Mouse (Mus musculus) hindbrain, embryonic 12.5 days (tissue): ENCODE data around the gene Ndufaf8. TPM values are rescaled to one million over a fixed set of nuclear protein-coding genes. Genes with fewer than 3 reads are reported as not detected.
A peak's percentile ranks its signal among the peaks of the same experiment; 100 is the strongest.

Experiments used
- ATAC-seq: fragments of 200-750 bp; cut with Nextera tagmentation; 2 replicates; pipeline ENCODE4 v1.8.0; 2017; ENCODE audit warnings: moderate TSS enrichment; ENCODE audit not compliant: low FRiP score
- H3K27ac ChIP-seq: fragments of 300-500 bp; sonication (generic); 2 replicates; pipeline ENCODE4 v1.5.1; 2016; ENCODE audit warnings: mild to moderate bottlenecking
- H3K27me3 ChIP-seq: fragments of 300-500 bp; sonication (generic); 2 replicates; pipeline ENCODE4 v1.6.1; 2016; ENCODE audit warnings: mild to moderate bottlenecking
- H3K36me3 ChIP-seq: fragments of 300-500 bp; sonication (generic); 2 replicates; pipeline ENCODE4 v1.6.1; 2016; ENCODE audit warnings: mild to moderate bottlenecking
- H3K4me1 ChIP-seq: fragments of 300-500 bp; sonication (generic); 2 replicates; pipeline ENCODE4 v1.6.1; 2016
- H3K4me2 ChIP-seq: fragments of 300-500 bp; sonication (generic); replicated peaks from 2 replicates; pipeline ENCODE4 v1.6.1; 2016; ENCODE audit warnings: mild to moderate bottlenecking
- H3K4me3 ChIP-seq: fragments of 300-500 bp; sonication (generic); 2 replicates; pipeline ENCODE4 v1.5.1; 2016; ENCODE audit warnings: mild to moderate bottlenecking
- H3K9ac ChIP-seq: fragments of 300-500 bp; sonication (generic); 2 replicates; pipeline ENCODE4 v1.6.1; 2016; ENCODE audit warnings: mild to moderate bottlenecking, moderate library complexity
- H3K9me3 ChIP-seq: fragments of 300-500 bp; sonication (generic); replicated peaks from 2 replicates; pipeline ENCODE4 v1.6.1; 2016; ENCODE audit warnings: mild to moderate bottlenecking
- WGBS: fragments of 180-500 bp; shearing (Covaris S2); methylation state at CpG from one replicate; pipeline ENCODE4 v1.1.7; 2016; 5-methylcytosine and 5-hydroxymethylcytosine counted together
- polyA plus RNA-seq: library from polyadenylated mRNA; unstranded; fragments of >200 nt; fragmentation: Nextera tagmentation; extraction: Ambion mirVana; gene quantifications from 2 replicates; pipeline ENCODE4 v1.2.1, GENCODE M21; 2016

Ndufaf8 gene
- polyA plus RNA-seq, 1 experiment from 2014 or later, result 52.7 TPM

GRCm38 (mm10) chr11:120092817-120093591 lies 5.7 kb upstream of the Ndufaf8 start:
- WGBS, result 81% methylated on average over 23 of the region's 23 CpGs
- Histone ChIP-seq H3K4me2 (no peak overlapping the region), H3K9ac (no peak overlapping the region), H3K27me3 (no peaks in the 10 kb centered on the region), H3K9me3 (no peaks in the 10 kb centered on the region), H3K4me1 (peaks cover 7% of the 10 kb centered on the region), H3K27ac (no peak overlapping the region), H3K36me3 (peaks cover 65% of the 10 kb centered on the region), H3K4me3 (no peak overlapping the region)
- ATAC-seq, result 0 out of 2 replicates have a peak, but pooled peaks have one; percentile 6

- Histone ChIP-seq H3K9ac (no peak overlapping the region; the same call in 1 of the 2 replicates), H3K36me3 (peaks cover 29% of the 10 kb centered on the region), H3K4me3 (no peak overlapping the region), H3K4me2 (no peak overlapping the region), H3K4me1 (peaks cover 25% of the 10 kb centered on the region), H3K27me3 (no peaks in the 10 kb centered on the region), H3K27ac (no peak overlapping the region), H3K9me3 (no peaks in the 10 kb centered on the region)
- ATAC-seq, result no peak
- WGBS, result 8% methylated on average over 3 of the region's 3 CpGs
These were observed 2.3 kb downstream of the Ndufaf8 start for GRCm38 (mm10) chr11:120101036-120101435.

- no peak overlapping the region for H3K4me3 ChIP-seq
- no peak overlapping the region for H3K27ac ChIP-seq
- no peaks in the 10 kb centered on the region for H3K27me3 ChIP-seq
- WGBS, result 99% methylated on average over 3 of the region's 3 CpGs
- H3K9ac ChIP-seq, result no peak overlapping the region
- H3K9me3 ChIP-seq, result no peaks in the 10 kb centered on the region
- peaks cover 16% of the 10 kb centered on the region for H3K4me1 ChIP-seq
- no peak for ATAC-seq
- peaks cover 36% of the 10 kb centered on the region for H3K36me3 ChIP-seq
- H3K4me2 ChIP-seq, result no peak overlapping the region
These were observed 4.8 kb downstream of the Ndufaf8 start for GRCm38 (mm10) chr11:120103431-120103997.

GRCm38 (mm10) chr11:120107026-120107425 lies 8.3 kb downstream of the Ndufaf8 start:
- H3K9ac ChIP-seq, result no peak overlapping the region
- 83% methylated on average over 2 of the region's 2 CpGs for WGBS
- H3K36me3 ChIP-seq, result peaks cover 45% of the 10 kb centered on the region

GRCm38 (mm10) chr11:120107796-120108195 lies 9.1 kb downstream of the Ndufaf8 start:
- ATAC-seq, result no peak
- H3K9ac ChIP-seq, result no peak overlapping the region
- no peak overlapping the region for H3K27ac ChIP-seq
- H3K4me3 ChIP-seq, result no peak overlapping the region
- WGBS, result 87% methylated on average over 9 of the region's 9 CpGs
- H3K4me2 ChIP-seq, result no peak overlapping the region
- no peaks in the 10 kb centered on the region for H3K9me3 ChIP-seq
- no peaks in the 10 kb centered on the region for H3K27me3 ChIP-seq
- 0 out of 2 replicates have a peak, but pooled peaks cover 4% of the 10 kb centered on the region for H3K4me1 ChIP-seq
- H3K36me3 ChIP-seq, result peaks cover 53% of the 10 kb centered on the region

More at GRCm38 (mm10) chr11:120107026-120107425, 8.3 kb downstream of the Ndufaf8 start:
- Histone ChIP-seq H3K27ac (no peak overlapping the region), H3K4me2 (no peak overlapping the region), H3K9me3 (no peaks in the 10 kb centered on the region), H3K27me3 (no peaks in the 10 kb centered on the region), H3K4me3 (no peak overlapping the region), H3K4me1 (no peaks in the 10 kb centered on the region)
- ATAC-seq, result no peak

- no peak overlapping the region for H3K27ac ChIP-seq
- peaks cover 58% of the 10 kb centered on the region for H3K36me3 ChIP-seq
- H3K27me3 ChIP-seq, result no peaks in the 10 kb centered on the region
- ATAC-seq, result no peak; the same call in 1 of the 2 replicates
- no peak overlapping the region for H3K4me3 ChIP-seq
- H3K9me3 ChIP-seq, result no peaks in the 10 kb centered on the region
- no peak overlapping the region for H3K4me2 ChIP-seq
- no peak overlapping the region for H3K9ac ChIP-seq
- 73% methylated on average over 14 of the region's 14 CpGs for WGBS
- 0 out of 2 replicates have a peak, but pooled peaks cover 4% of the 10 kb centered on the region for H3K4me1 ChIP-seq
These were observed 11.0 kb downstream of the Ndufaf8 start for GRCm38 (mm10) chr11:120109558-120110210.

- Histone ChIP-seq H3K9me3 (no peaks in the 10 kb centered on the region), H3K27me3 (no peaks in the 10 kb centered on the region), H3K4me2 (no peak overlapping the region), H3K27ac (no peak overlapping the region), H3K4me3 (no peak overlapping the region), H3K36me3 (peaks cover 59% of the 10 kb centered on the region), H3K9ac (no peak overlapping the region), H3K4me1 (0 out of 2 replicates have a peak, but pooled peaks cover 4% of the 10 kb centered on the region)
- no peak for ATAC-seq
- 60% methylated on average over 7 of the region's 7 CpGs for WGBS
These were observed 11.8 kb downstream of the Ndufaf8 start for GRCm38 (mm10) chr11:120110554-120110953.

- Histone ChIP-seq H3K9me3 (no peaks in the 10 kb centered on the region), H3K27ac (no peak overlapping the region), H3K27me3 (no peaks in the 10 kb centered on the region), H3K36me3 (peaks cover 59% of the 10 kb centered on the region), H3K4me3 (no peak overlapping the region), H3K9ac (no peak overlapping the region), H3K4me1 (0 out of 2 replicates have a peak, but pooled peaks cover 4% of the 10 kb centered on the region), H3K4me2 (no peak overlapping the region)
- ATAC-seq, result 0 out of 2 replicates have a peak, but pooled peaks have one; percentile 21
- WGBS, result 12% methylated on average over 2 of the region's 2 CpGs
These were observed 12.3 kb downstream of the Ndufaf8 start for GRCm38 (mm10) chr11:120111033-120111432.

GRCm38 (mm10) chr11:120112136-120112535 lies 13.4 kb downstream of the Ndufaf8 start:
- H3K4me3 ChIP-seq, result no peak overlapping the region
- H3K36me3 ChIP-seq, result peaks cover 63% of the 10 kb centered on the region
- peak overlapping the region; percentile 48 for H3K27ac ChIP-seq
- H3K4me1 ChIP-seq, result 0 out of 2 replicates have a peak, but pooled peaks cover 4% of the 10 kb centered on the region
- no peak overlapping the region for H3K9ac ChIP-seq
- WGBS, result 88% methylated on average over 4 of the region's 4 CpGs
- H3K4me2 ChIP-seq, result no peak overlapping the region
- ATAC-seq, result no peak
- H3K27me3 ChIP-seq, result no peaks in the 10 kb centered on the region
- no peaks in the 10 kb centered on the region for H3K9me3 ChIP-seq

- H3K9ac ChIP-seq, result no peak overlapping the region
- no peaks in the 10 kb centered on the region for H3K27me3 ChIP-seq
- no peak overlapping the region for H3K27ac ChIP-seq
- H3K36me3 ChIP-seq, result peaks cover 65% of the 10 kb centered on the region
- 0 out of 2 replicates have a peak, but pooled peaks cover 4% of the 10 kb centered on the region for H3K4me1 ChIP-seq
- no peak overlapping the region for H3K4me2 ChIP-seq
- no peaks in the 10 kb centered on the region for H3K9me3 ChIP-seq
- H3K4me3 ChIP-seq, result no peak overlapping the region
- WGBS, result 90% methylated on average over 21 of the region's 21 CpGs
- no peak for ATAC-seq
These were observed 15.9 kb downstream of the Ndufaf8 start for GRCm38 (mm10) chr11:120114488-120115215.

- no peaks in the 10 kb centered on the region for H3K9me3 ChIP-seq
- WGBS, result 95% methylated on average over 2 of the region's 2 CpGs
- peaks cover 62% of the 10 kb centered on the region for H3K36me3 ChIP-seq
- ATAC-seq, result no peak
- H3K27ac ChIP-seq, result no peak overlapping the region
- H3K4me3 ChIP-seq, result no peak overlapping the region
- H3K4me2 ChIP-seq, result no peak overlapping the region
- no peak overlapping the region for H3K9ac ChIP-seq
- peaks cover 6% of the 10 kb centered on the region; the same call in 1 of the 2 replicates for H3K4me1 ChIP-seq
- no peaks in the 10 kb centered on the region for H3K27me3 ChIP-seq
These were observed 18.9 kb downstream of the Ndufaf8 start for GRCm38 (mm10) chr11:120117626-120118025.
